Mouse (Mus musculus): Measurements from ENCODE around the gene Bmp8a. TPM values are rescaled to one million over a fixed set of nuclear protein-coding genes. Genes with fewer than 3 reads are reported as not detected.
"Not testable (repeated sequence)": the region's sequence is repeated elsewhere in the genome, so short reads cannot be mapped to it uniquely, and the experiment has no call there.

The Bmp8a gene
- polyA plus RNA-seq, 1 experiment from 2014 or later, result 0.20 TPM

- Histone ChIP-seq H3K36me3 (ENCODE audit: control insufficient read depth, insufficient read depth) (peaks cover 75% of the 10 kb centered on the region), H3K4me1 (ENCODE audit: control insufficient read depth, insufficient read depth, low read length) (peaks cover 14% of the 10 kb centered on the region), H3K27ac (ENCODE audit: low read length) (no peak overlapping the region), H3K9me3 (replicated peaks; ENCODE audit: control insufficient read depth, low read length) (no peaks in the 10 kb centered on the region), H3K4me2 (ENCODE audit: low read depth, low read length) (no peak overlapping the region), H3K4me3 (ENCODE audit: low read length) (no peak overlapping the region), H3K9ac (ENCODE audit: low read length) (no peak overlapping the region), H3K27me3 (ENCODE audit: control insufficient read depth, insufficient read depth, low read length) (no peaks in the 10 kb centered on the region)
- WGBS, result 88% methylated on average over 21 of the region's 22 CpGs
- ATAC-seq (replicated peaks; ENCODE audit: extremely low read depth, insufficient read depth, low FRiP score), result no peak
Observed at GRCm38 (mm10) chr4:123297195-123297960, 45.7 kb downstream of the Bmp8a start.

DNA sequence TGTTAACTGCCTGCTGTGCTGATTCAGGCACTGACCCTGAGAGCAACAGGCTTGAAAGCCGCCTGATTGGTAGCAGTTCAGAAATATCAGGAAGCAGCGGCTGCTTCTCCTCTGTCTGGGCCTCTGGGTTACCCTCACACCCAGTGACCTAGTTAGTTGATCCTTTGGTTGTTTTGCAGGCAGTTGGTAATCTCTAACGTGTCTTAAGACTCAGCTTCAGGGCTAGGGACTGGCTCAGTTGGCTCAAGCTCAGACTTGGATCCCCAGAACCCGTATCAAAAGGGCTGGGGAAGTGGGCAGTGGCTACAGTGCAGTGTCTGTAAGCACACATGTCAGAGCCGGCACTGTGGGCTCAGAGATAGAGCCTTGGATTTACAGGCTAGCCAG, 46.9 kb downstream of the Bmp8a start:
- no peak for ATAC-seq (replicated peaks; ENCODE audit: extremely low read depth, insufficient read depth, low FRiP score)

GRCm38 (mm10) chr4:123295516-123296147, 47.4 kb downstream of the Bmp8a start:
- H3K9ac ChIP-seq (ENCODE audit: low read length), result no peak overlapping the region
- WGBS, result 86% methylated on average over 21 of the region's 21 CpGs
- H3K4me2 ChIP-seq (ENCODE audit: low read depth, low read length), result no peak overlapping the region
- no peaks in the 10 kb centered on the region for H3K27me3 ChIP-seq (ENCODE audit: control insufficient read depth, insufficient read depth, low read length)
- no peak overlapping the region for H3K27ac ChIP-seq (ENCODE audit: low read length)
- H3K4me3 ChIP-seq (ENCODE audit: low read length), result no peak overlapping the region
- no peaks in the 10 kb centered on the region for H3K9me3 ChIP-seq (replicated peaks; ENCODE audit: control insufficient read depth, low read length)
- H3K4me1 ChIP-seq (ENCODE audit: control insufficient read depth, insufficient read depth, low read length), result peaks cover 14% of the 10 kb centered on the region
- H3K36me3 ChIP-seq (ENCODE audit: control insufficient read depth, insufficient read depth), result peaks cover 86% of the 10 kb centered on the region
- no peak for ATAC-seq (replicated peaks; ENCODE audit: extremely low read depth, insufficient read depth, low FRiP score)

More for the DNA sequence above, 46.9 kb downstream of the Bmp8a start:
- Histone ChIP-seq H3K9me3 (replicated peaks; ENCODE audit: control insufficient read depth, low read length) (no peaks in the 10 kb centered on the region), H3K27ac (ENCODE audit: low read length) (no peak overlapping the region), H3K27me3 (ENCODE audit: control insufficient read depth, insufficient read depth, low read length) (no peaks in the 10 kb centered on the region), H3K36me3 (ENCODE audit: control insufficient read depth, insufficient read depth) (peaks cover 81% of the 10 kb centered on the region), H3K4me1 (ENCODE audit: control insufficient read depth, insufficient read depth, low read length) (peaks cover 14% of the 10 kb centered on the region), H3K4me2 (ENCODE audit: low read depth, low read length) (no peak overlapping the region), H3K4me3 (ENCODE audit: low read length) (no peak overlapping the region), H3K9ac (ENCODE audit: low read length) (no peak overlapping the region)
- WGBS, result 78% methylated on average over 5 of the region's 5 CpGs

GRCm38 (mm10) chr4:123295026-123295425, 48.0 kb downstream of the Bmp8a start:
- not testable (repeated sequence) for H3K27ac ChIP-seq (ENCODE audit: low read length); ATAC-seq (replicated peaks; ENCODE audit: extremely low read depth, insufficient read depth, low FRiP score); H3K4me2 ChIP-seq (ENCODE audit: low read depth, low read length); H3K4me3 ChIP-seq (ENCODE audit: low read length); H3K9ac ChIP-seq (ENCODE audit: low read length); H3K27me3 ChIP-seq (ENCODE audit: control insufficient read depth, insufficient read depth, low read length); H3K9me3 ChIP-seq (replicated peaks; ENCODE audit: control insufficient read depth, low read length)
- Histone ChIP-seq H3K36me3 (ENCODE audit: control insufficient read depth, insufficient read depth) (peaks cover 86% of the 10 kb centered on the region), H3K4me1 (ENCODE audit: control insufficient read depth, insufficient read depth, low read length) (peaks cover 10% of the 10 kb centered on the region)
- 71% methylated on average over 15 of the region's 15 CpGs for WGBS

- ATAC-seq (replicated peaks; ENCODE audit: extremely low read depth, insufficient read depth, low FRiP score), result no peak
- no peaks in the 10 kb centered on the region for H3K27me3 ChIP-seq (ENCODE audit: control insufficient read depth, insufficient read depth, low read length)
Observed at GRCm38 (mm10) chr4:123293661-123294443, 49.2 kb downstream of the Bmp8a start.

GRCm38 (mm10) chr4:123292989-123293388, 50.1 kb downstream of the Bmp8a start:
- H3K27ac ChIP-seq (ENCODE audit: low read length), result 0 out of 2 replicates have a peak overlapping the region, but pooled peaks have one; percentile 12
- no peak overlapping the region for H3K9ac ChIP-seq (ENCODE audit: low read length)
- H3K4me1 ChIP-seq (ENCODE audit: control insufficient read depth, insufficient read depth, low read length), result peaks cover 6% of the 10 kb centered on the region
- H3K4me2 ChIP-seq (ENCODE audit: low read depth, low read length), result no peak overlapping the region
- ATAC-seq (replicated peaks; ENCODE audit: extremely low read depth, insufficient read depth, low FRiP score), result no peak
- H3K27me3 ChIP-seq (ENCODE audit: control insufficient read depth, insufficient read depth, low read length), result no peaks in the 10 kb centered on the region
- H3K4me3 ChIP-seq (ENCODE audit: low read length), result no peak overlapping the region
- H3K9me3 ChIP-seq (replicated peaks; ENCODE audit: control insufficient read depth, low read length), result no peaks in the 10 kb centered on the region
- peaks cover 87% of the 10 kb centered on the region for H3K36me3 ChIP-seq (ENCODE audit: control insufficient read depth, insufficient read depth)
- 82% methylated on average over 7 of the region's 7 CpGs for WGBS

More at GRCm38 (mm10) chr4:123293661-123294443, 49.2 kb downstream of the Bmp8a start:
- WGBS, result 70% methylated on average over 7 of the region's 7 CpGs
- H3K4me1 ChIP-seq (ENCODE audit: control insufficient read depth, insufficient read depth, low read length), result peaks cover 8% of the 10 kb centered on the region
- H3K9ac ChIP-seq (ENCODE audit: low read length), result no peak overlapping the region
- no peak overlapping the region for H3K4me3 ChIP-seq (ENCODE audit: low read length)
- no peaks in the 10 kb centered on the region for H3K9me3 ChIP-seq (replicated peaks; ENCODE audit: control insufficient read depth, low read length)
- H3K27ac ChIP-seq (ENCODE audit: low read length), result no peak overlapping the region
- peaks cover 85% of the 10 kb centered on the region for H3K36me3 ChIP-seq (ENCODE audit: control insufficient read depth, insufficient read depth)
- H3K4me2 ChIP-seq (ENCODE audit: low read depth, low read length), result no peak overlapping the region

DNA sequence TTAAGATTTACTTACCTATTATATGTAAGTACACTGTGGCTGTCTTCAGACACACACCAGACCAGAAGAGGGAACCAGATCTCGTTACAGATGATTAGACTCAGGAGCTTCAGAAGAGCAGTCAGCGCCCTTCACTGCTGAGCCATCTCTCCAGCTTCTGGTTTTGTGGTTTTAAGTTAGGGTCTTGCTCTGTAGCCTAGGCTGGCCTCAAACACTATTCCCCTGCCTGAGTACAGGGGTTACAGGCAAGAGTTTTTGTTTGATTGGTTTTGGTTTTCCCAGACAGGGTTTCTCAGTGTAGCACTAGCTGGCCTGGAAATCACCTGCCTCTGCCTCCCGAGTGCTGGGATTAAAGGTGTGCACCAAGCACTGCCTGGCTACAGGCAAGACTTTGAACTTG, 50.7 kb downstream of the Bmp8a start:
- 74% methylated on average over 3 of the region's 3 CpGs for WGBS
- H3K36me3 ChIP-seq (ENCODE audit: control insufficient read depth, insufficient read depth), result peaks cover 87% of the 10 kb centered on the region
- no peak for ATAC-seq (replicated peaks; ENCODE audit: extremely low read depth, insufficient read depth, low FRiP score)
- no peak overlapping the region for H3K4me2 ChIP-seq (ENCODE audit: low read depth, low read length)
- H3K9ac ChIP-seq (ENCODE audit: low read length), result no peak overlapping the region
- no peak overlapping the region for H3K4me3 ChIP-seq (ENCODE audit: low read length)
- H3K9me3 ChIP-seq (replicated peaks; ENCODE audit: control insufficient read depth, low read length), result no peaks in the 10 kb centered on the region
- no peaks in the 10 kb centered on the region for H3K27me3 ChIP-seq (ENCODE audit: control insufficient read depth, insufficient read depth, low read length)
- peaks cover 7% of the 10 kb centered on the region for H3K4me1 ChIP-seq (ENCODE audit: control insufficient read depth, insufficient read depth, low read length)
- H3K27ac ChIP-seq (ENCODE audit: low read length), result no peak overlapping the region

DNA sequence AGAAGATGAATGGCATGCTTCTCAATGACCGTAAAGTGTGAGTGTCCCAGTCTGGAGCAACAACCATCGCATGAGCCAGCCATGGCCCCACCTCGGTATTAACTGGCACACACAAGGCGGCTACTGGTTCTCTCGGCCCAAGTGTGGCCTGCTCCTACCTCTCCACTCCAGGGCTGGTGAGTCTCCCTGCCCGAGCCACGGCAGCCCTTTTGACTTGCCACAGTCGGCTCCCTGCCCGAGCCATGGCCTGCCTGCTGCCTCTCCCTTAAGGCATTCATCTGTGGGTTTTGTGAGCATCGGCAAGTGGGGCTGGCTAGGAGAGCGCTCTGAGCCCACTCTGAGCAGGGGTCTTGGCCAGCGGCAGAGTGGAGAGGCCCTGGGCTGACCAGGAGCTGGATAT, 54.0 kb downstream of the Bmp8a start:
- Histone ChIP-seq H3K9me3 (replicated peaks; ENCODE audit: control insufficient read depth, low read length) (no peaks in the 10 kb centered on the region), H3K4me3 (ENCODE audit: low read length) (no peak overlapping the region), H3K27me3 (ENCODE audit: control insufficient read depth, insufficient read depth, low read length) (no peaks in the 10 kb centered on the region), H3K36me3 (ENCODE audit: control insufficient read depth, insufficient read depth) (peaks cover 63% of the 10 kb centered on the region), H3K9ac (ENCODE audit: low read length) (no peak overlapping the region), H3K4me1 (ENCODE audit: control insufficient read depth, insufficient read depth, low read length) (peaks cover 32% of the 10 kb centered on the region), H3K4me2 (ENCODE audit: low read depth, low read length) (no peak overlapping the region), H3K27ac (ENCODE audit: low read length) (no peak overlapping the region)
- 77% methylated on average over 12 of the region's 12 CpGs for WGBS
- no peak for ATAC-seq (replicated peaks; ENCODE audit: extremely low read depth, insufficient read depth, low FRiP score)

DNA sequence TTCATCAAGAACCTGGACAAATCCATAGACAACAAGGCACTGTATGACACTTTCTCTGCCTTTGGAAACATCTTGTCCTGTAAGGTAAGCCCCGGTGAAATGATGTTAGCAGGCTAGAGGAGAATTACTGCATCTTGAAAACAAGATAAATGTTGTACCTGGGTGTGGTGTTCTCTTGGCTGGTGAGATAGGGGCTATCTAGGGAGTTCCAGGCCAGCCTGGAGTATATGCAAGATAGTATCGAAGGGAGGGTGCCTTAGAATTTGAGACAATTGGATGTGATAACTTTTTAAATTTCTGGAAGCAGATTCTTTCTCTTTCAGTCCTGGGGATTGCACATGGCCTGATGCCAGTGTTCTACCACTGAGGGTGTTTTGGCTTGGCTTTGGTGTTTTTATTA, 56.3 kb downstream of the Bmp8a start:
- peaks cover 29% of the 10 kb centered on the region for H3K4me1 ChIP-seq (ENCODE audit: control insufficient read depth, insufficient read depth, low read length)
- no peak overlapping the region for H3K4me3 ChIP-seq (ENCODE audit: low read length)
- H3K9me3 ChIP-seq (replicated peaks; ENCODE audit: control insufficient read depth, low read length), result no peaks in the 10 kb centered on the region
- ATAC-seq (replicated peaks; ENCODE audit: extremely low read depth, insufficient read depth, low FRiP score), result no peak
- H3K9ac ChIP-seq (ENCODE audit: low read length), result no peak overlapping the region
- peaks cover 44% of the 10 kb centered on the region for H3K36me3 ChIP-seq (ENCODE audit: control insufficient read depth, insufficient read depth)
- H3K27ac ChIP-seq (ENCODE audit: low read length), result no peak overlapping the region
- 72% methylated on average over 2 of the region's 2 CpGs for WGBS
- peak overlapping the region; percentile 65; the same call in 1 of the 2 replicates for H3K4me2 ChIP-seq (ENCODE audit: low read depth, low read length)
- H3K27me3 ChIP-seq (ENCODE audit: control insufficient read depth, insufficient read depth, low read length), result no peaks in the 10 kb centered on the region
